Mouse (Mus musculus) testis, adult 2 months (tissue): ENCODE data around the gene Cd84. TPM values are rescaled to one million over a fixed set of nuclear protein-coding genes. Genes with fewer than 3 reads are reported as not detected.
"Not testable (repeated sequence)": the region's sequence is repeated elsewhere in the genome, so short reads cannot be mapped to it uniquely, and the experiment has no call there.

Source experiments
- H3K27ac ChIP-seq: fragments of 200-500 bp; 2 replicates; pipeline ENCODE4 v1.5.1; 2012; ENCODE audit warnings: low read depth, low read length; ENCODE audit not compliant: control insufficient read depth, insufficient read depth
- H3K27me3 ChIP-seq: fragments of 200-500 bp; 2 replicates; pipeline ENCODE4 v1.6.1; 2012; ENCODE audit warnings: mild to moderate bottlenecking, low read length, moderate library complexity; ENCODE audit not compliant: control insufficient read depth, insufficient read depth
- H3K36me3 ChIP-seq: fragments of 200-500 bp; 2 replicates; pipeline ENCODE4 v1.6.1; 2012; ENCODE audit warnings: mild to moderate bottlenecking, low read length; ENCODE audit not compliant: control insufficient read depth, insufficient read depth
- H3K4me1 ChIP-seq: fragments of 200-500 bp; 2 replicates; pipeline ENCODE4 v1.6.1; 2012; ENCODE audit warnings: low read length; ENCODE audit not compliant: control insufficient read depth, insufficient read depth
- H3K4me3 ChIP-seq: fragments of 200-500 bp; 2 replicates; pipeline ENCODE4 v1.5.1; 2012; ENCODE audit warnings: low read depth, mild to moderate bottlenecking, low read length, moderate library complexity, mixed read lengths; ENCODE audit not compliant: control insufficient read depth
- CTCF ChIP-seq: fragments of 200-500 bp; IDR thresholded peaks from 2 replicates; pipeline ENCODE4 v1.5.1; 2012; ENCODE audit warnings: low read depth, mild to moderate bottlenecking, inconsistent platforms, low read length, moderate library complexity; ENCODE audit not compliant: control insufficient read depth, insufficient read depth, insufficient replicate concordance
- POLR2A ChIP-seq: fragments of 200-500 bp; IDR thresholded peaks from 2 replicates; pipeline ENCODE4 v1.6.1; 2012; ENCODE audit warnings: low read depth, mild to moderate bottlenecking, inconsistent platforms, low read length, moderate library complexity; ENCODE audit not compliant: control insufficient read depth
- polyA plus RNA-seq: library from polyadenylated mRNA; depleted of rRNA; stranded (reverse); fragments of >200 nt; gene quantifications from 2 replicates; pipeline ENCODE4 v1.2.3, GENCODE M21; 2012; rRNA removed

Gene Cd84
- polyA plus RNA-seq = 0.25 and 0.56 TPM in 2 replicates

DNA sequence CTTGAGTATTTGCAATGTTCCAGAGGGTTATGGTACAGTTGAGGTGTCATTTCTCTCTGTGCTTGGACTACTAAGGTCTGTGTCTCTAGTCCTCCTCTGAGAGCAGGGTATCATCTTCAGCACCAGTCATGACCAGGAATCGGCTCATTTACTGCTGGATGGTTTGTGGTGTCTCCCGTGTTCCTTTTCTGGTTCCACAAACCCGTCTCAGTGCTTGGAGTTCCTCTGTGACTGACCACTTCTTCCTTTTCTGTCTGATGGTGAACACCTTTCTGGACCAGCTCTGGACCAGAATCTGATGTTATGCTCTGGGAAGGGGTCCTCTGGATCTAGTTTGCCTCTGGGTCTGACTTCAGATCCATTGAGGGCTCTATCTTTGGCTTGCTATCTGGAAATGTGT, at the start of gene Cd84:
Gene Cd84, plus strand, starts transcription at position 210 of the 400 bp plus-strand sequence.
- Histone ChIP-seq H3K27ac (no peak within 1 kb of the TSS), H3K27me3 (no peaks in the 10 kb centered on the region), H3K4me1 (no peaks in the 10 kb centered on the region), H3K4me3 (no peak within 1 kb of the TSS), H3K36me3 (no peaks in the 10 kb centered on the region)
- TF ChIP-seq CTCF (no peak), POLR2A (no peak)

- Histone ChIP-seq H3K36me3 (no peaks in the 10 kb centered on the region), H3K4me3 (no peak overlapping the region), H3K27me3 (no peaks in the 10 kb centered on the region), H3K27ac (no peak overlapping the region), H3K4me1 (no peaks in the 10 kb centered on the region)
- TF ChIP-seq POLR2A = no peak
Measured at GRCm38 (mm10) chr1:171791491-171791890, 48.0 kb upstream of the Cd84 start.

- Histone ChIP-seq H3K36me3 (no peaks in the 10 kb centered on the region), H3K4me1 (no peaks in the 10 kb centered on the region), H3K27me3 (no peaks in the 10 kb centered on the region), H3K4me3 (no peak overlapping the region), H3K27ac (no peak overlapping the region)
- TF ChIP-seq POLR2A (no peak), CTCF (no peak)
Measured at GRCm38 (mm10) chr1:171796185-171796584, 43.3 kb upstream of the Cd84 start.

- Histone ChIP-seq H3K36me3 (no peaks in the 10 kb centered on the region), H3K27ac (no peak overlapping the region), H3K4me3 (no peak overlapping the region), H3K27me3 (no peaks in the 10 kb centered on the region), H3K4me1 (no peaks in the 10 kb centered on the region)
- no peak for TF ChIP-seq CTCF
- no peak for TF ChIP-seq POLR2A
Measured at GRCm38 (mm10) chr1:171797840-171798239, 41.7 kb upstream of the Cd84 start.

- Histone ChIP-seq H3K4me3 (no peak overlapping the region), H3K4me1 (no peaks in the 10 kb centered on the region), H3K27ac (no peak overlapping the region), H3K27me3 (no peaks in the 10 kb centered on the region), H3K36me3 (no peaks in the 10 kb centered on the region)
- TF ChIP-seq CTCF = no peak
- no peak for TF ChIP-seq POLR2A
Measured at GRCm38 (mm10) chr1:171799648-171800047, 39.8 kb upstream of the Cd84 start.

- not testable (repeated sequence) for H3K36me3 ChIP-seq, H3K27ac ChIP-seq, H3K4me1 ChIP-seq, H3K4me3 ChIP-seq, H3K27me3 ChIP-seq
Measured at GRCm38 (mm10) chr1:171811048-171811447, 28.4 kb upstream of the Cd84 start.

- TF ChIP-seq CTCF = no peak
- no peak for TF ChIP-seq POLR2A
- Histone ChIP-seq H3K27me3 (no peaks in the 10 kb centered on the region), H3K4me1 (no peaks in the 10 kb centered on the region), H3K27ac (no peak overlapping the region), H3K36me3 (no peaks in the 10 kb centered on the region), H3K4me3 (no peak overlapping the region)
Measured at GRCm38 (mm10) chr1:171815545-171816439, 23.7 kb upstream of the Cd84 start.
